Mouse (Mus musculus): ENCODE measurements around the gene Cdkal1.

- TF ChIP-seq POLR2A (IDR thresholded peaks at IDR 0.05; ENCODE audit: borderline replicate concordance, extremely low read depth, insufficient read depth, insufficient read length, poor library complexity, severe bottlenecking): no peak
- TF ChIP-seq CTCF (IDR thresholded peaks at IDR 0.05; ENCODE audit: borderline replicate concordance, extremely low read depth, insufficient read depth, insufficient read length): no peak
Measured at GRCm38 (mm10) chr13:29186748-29187147, 668.7 kb downstream of the Cdkal1 start.

All from brain, embryonic 14.5 days (tissue).